Mouse (Mus musculus) neural tube, embryonic 14.5 days (tissue): Measurements from ENCODE around the gene Inppl1. TPM values are rescaled to one million over a fixed set of nuclear protein-coding genes. Genes with fewer than 3 reads are reported as not detected.

Experiments
- ATAC-seq: fragments of 200-750 bp; cut with Nextera tagmentation; 2 replicates; pipeline ENCODE4 v1.8.0; 2017; ENCODE audit warnings: low read depth, mild to moderate bottlenecking, moderate TSS enrichment, moderate library complexity
- H3K27ac ChIP-seq: fragments of 300-500 bp; sonication (generic); 2 replicates; pipeline ENCODE4 v1.5.1; 2014; ENCODE audit warnings: low read depth, mild to moderate bottlenecking, control low read depth, low read length, moderate library complexity, mixed read lengths
- H3K27me3 ChIP-seq: fragments of 300-500 bp; sonication (generic); 2 replicates; pipeline ENCODE4 v1.6.1; 2014; ENCODE audit warnings: low read length; ENCODE audit not compliant: control insufficient read depth, insufficient read depth
- H3K36me3 ChIP-seq: fragments of 300-500 bp; sonication (generic); 2 replicates; pipeline ENCODE4 v1.6.1; 2014; ENCODE audit warnings: low read length, mixed read lengths; ENCODE audit not compliant: control insufficient read depth, insufficient read depth
- H3K4me1 ChIP-seq: fragments of 300-500 bp; sonication (generic); 2 replicates; pipeline ENCODE4 v1.6.1; 2014; ENCODE audit warnings: low read length; ENCODE audit not compliant: control insufficient read depth, insufficient read depth
- H3K4me2 ChIP-seq: fragments of 300-500 bp; sonication (generic); 2 replicates; pipeline ENCODE4 v1.6.1; 2014; ENCODE audit warnings: mild to moderate bottlenecking, low read depth, low read length, control low read depth
- H3K4me3 ChIP-seq: fragments of 300-500 bp; sonication (generic); 2 replicates; pipeline ENCODE4 v1.5.1; 2014; ENCODE audit warnings: low read depth, low read length, control low read depth, mixed read lengths
- H3K9ac ChIP-seq: fragments of 300-500 bp; sonication (generic); replicated peaks from 2 replicates; pipeline ENCODE4 v1.6.1; 2014; ENCODE audit warnings: low read depth, mild to moderate bottlenecking, control low read depth, low read length, mixed read lengths
- H3K9me3 ChIP-seq: fragments of 300-500 bp; sonication (generic); 2 replicates; pipeline ENCODE4 v1.6.1; 2016; ENCODE audit warnings: low read length; ENCODE audit not compliant: control insufficient read depth
- WGBS: fragments of 180-500 bp; shearing (Covaris S2); extraction: QIAGEN DNeasy Blood & Tissue Kit; methylation state at CpG from one replicate; pipeline ENCODE4 v1.1.7; 2014; 5-methylcytosine and 5-hydroxymethylcytosine counted together
- polyA plus RNA-seq: library from polyadenylated mRNA; unstranded; fragments of >200 nt; fragmentation: Nextera tagmentation; extraction: Ambion mirVana; gene quantifications from 2 replicates; pipeline ENCODE4 v1.2.1, GENCODE M21; 2014

The Inppl1 gene
- polyA plus RNA-seq, 1 experiment from 2014 or later, result 6.6 TPM

DNA sequence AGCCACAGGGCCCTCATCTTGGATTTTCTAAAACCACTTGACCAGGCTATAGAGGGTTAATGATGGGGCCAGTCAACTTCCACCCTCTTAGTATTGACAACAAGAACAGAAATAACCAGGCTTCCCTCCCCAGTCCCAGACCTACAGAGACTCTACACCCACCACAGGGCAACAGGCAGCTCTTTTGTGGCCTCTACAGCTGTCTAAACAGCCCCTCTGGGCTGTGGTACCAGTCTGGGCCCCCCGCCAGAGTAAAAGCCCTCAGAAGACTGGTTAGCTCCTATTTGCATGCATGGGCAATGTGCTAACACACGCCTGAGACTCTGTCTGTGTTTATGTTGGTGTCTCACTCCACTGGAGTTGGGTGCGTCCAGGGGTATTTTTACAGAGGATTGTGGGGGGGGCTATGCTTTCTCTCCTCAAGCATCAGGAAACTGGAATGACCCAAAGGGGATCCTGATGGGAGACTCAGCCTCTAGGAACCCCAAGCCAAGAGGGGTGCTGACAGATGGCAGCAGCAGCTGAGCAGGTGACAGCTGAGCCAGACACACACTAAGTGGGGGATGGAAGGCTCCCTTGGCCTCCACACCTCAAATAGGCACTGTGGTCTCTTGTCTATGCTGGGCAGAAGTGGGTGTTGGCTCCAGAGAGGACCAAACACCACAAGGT lies 4.0 kb downstream of the Inppl1 start:
- no peak overlapping the region for H3K9ac ChIP-seq
- H3K4me3 ChIP-seq, result no peak overlapping the region
- no peak overlapping the region for H3K4me2 ChIP-seq
- H3K27ac ChIP-seq, result no peak overlapping the region
- 52% methylated on average over 3 of the region's 3 CpGs for WGBS
- H3K36me3 ChIP-seq, result no peaks in the 10 kb centered on the region
- H3K4me1 ChIP-seq, result peaks cover 21% of the 10 kb centered on the region
- peaks cover 3% of the 10 kb centered on the region; the same call in 1 of the 2 replicates for H3K27me3 ChIP-seq
- ATAC-seq, result peak; percentile 15; the same call in 1 of the 2 replicates
- no peaks in the 10 kb centered on the region for H3K9me3 ChIP-seq

DNA sequence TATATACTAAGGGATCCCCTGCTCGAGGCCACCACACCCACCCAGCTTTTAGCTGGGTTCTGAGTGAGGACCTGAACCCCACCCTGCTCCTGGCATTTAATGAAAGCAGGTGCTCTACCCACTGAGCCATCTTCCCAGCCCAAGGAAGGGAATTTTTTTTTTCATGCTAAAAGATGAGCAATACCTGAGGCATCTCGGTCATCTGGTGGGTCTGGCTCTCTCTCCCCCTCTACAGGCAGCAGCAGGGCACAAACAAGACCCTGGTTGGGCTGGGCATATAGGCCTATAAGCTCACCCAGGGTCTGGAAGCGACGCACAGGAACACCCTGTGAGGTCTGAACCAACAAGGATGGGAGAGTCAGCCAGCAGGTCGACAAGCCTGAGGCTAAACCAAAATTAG lies 4.7 kb downstream of the Inppl1 start:
- no peak for ATAC-seq
- no peak overlapping the region for H3K4me2 ChIP-seq
- no peak overlapping the region for H3K27ac ChIP-seq
- no peaks in the 10 kb centered on the region for H3K9me3 ChIP-seq
- H3K27me3 ChIP-seq, result peaks cover 3% of the 10 kb centered on the region; the same call in 1 of the 2 replicates
- no peak overlapping the region for H3K9ac ChIP-seq
- 68% methylated on average over 5 of the region's 5 CpGs for WGBS
- no peaks in the 10 kb centered on the region for H3K36me3 ChIP-seq
- H3K4me1 ChIP-seq, result peaks cover 21% of the 10 kb centered on the region
- H3K4me3 ChIP-seq, result no peak overlapping the region

DNA sequence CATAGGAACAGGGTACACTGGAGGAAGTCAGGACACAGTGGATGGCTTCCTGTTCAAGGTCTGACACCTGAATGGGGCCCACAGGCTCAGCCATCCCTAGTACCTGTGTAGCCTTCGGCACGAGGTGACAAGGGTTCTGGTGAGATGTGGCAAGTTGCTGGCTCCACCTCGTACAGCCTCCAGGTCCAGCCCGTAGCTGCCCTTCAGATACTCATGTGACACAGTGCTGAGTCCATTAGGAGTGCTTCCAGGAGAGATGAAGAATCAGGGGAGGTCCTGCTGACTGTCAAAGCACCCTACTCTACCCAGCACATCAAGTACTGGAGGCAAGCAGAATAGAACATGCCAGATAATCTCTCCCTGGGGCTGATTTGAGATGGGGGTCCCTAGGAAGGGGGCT lies 5.7 kb downstream of the Inppl1 start:
- Histone ChIP-seq H3K9me3 (no peaks in the 10 kb centered on the region), H3K9ac (no peak overlapping the region), H3K4me3 (no peak overlapping the region), H3K36me3 (peaks cover 3% of the 10 kb centered on the region; the same call in 1 of the 2 replicates), H3K27ac (no peak overlapping the region), H3K27me3 (peaks cover 3% of the 10 kb centered on the region; the same call in 1 of the 2 replicates), H3K4me2 (no peak overlapping the region), H3K4me1 (peaks cover 20% of the 10 kb centered on the region)
- ATAC-seq, result no peak
- WGBS, result 96% methylated on average over 4 of the region's 4 CpGs

GRCm38 (mm10) chr7:101831437-101831836 lies 6.6 kb downstream of the Inppl1 start:
- no peaks in the 10 kb centered on the region for H3K9me3 ChIP-seq
- H3K4me1 ChIP-seq, result peaks cover 12% of the 10 kb centered on the region
- H3K9ac ChIP-seq, result no peak overlapping the region
- no peak overlapping the region for H3K4me3 ChIP-seq
- H3K36me3 ChIP-seq, result peaks cover 3% of the 10 kb centered on the region; the same call in 1 of the 2 replicates
- H3K27me3 ChIP-seq, result no peaks in the 10 kb centered on the region
- no peak overlapping the region for H3K4me2 ChIP-seq
- ATAC-seq, result no peak
- H3K27ac ChIP-seq, result no peak overlapping the region
- 98% methylated on average over 8 of the region's 8 CpGs for WGBS

- 97% methylated on average over 3 of the region's 3 CpGs for WGBS
Measured at GRCm38 (mm10) chr7:101830373-101830772, 7.7 kb downstream of the Inppl1 start.

GRCm38 (mm10) chr7:101823758-101824630 lies 14.0 kb downstream of the Inppl1 start:
- WGBS, result 90% methylated on average over 18 of the region's 18 CpGs
- no peak overlapping the region for H3K4me3 ChIP-seq
- H3K36me3 ChIP-seq, result peaks cover 3% of the 10 kb centered on the region; the same call in 1 of the 2 replicates
- no peak overlapping the region for H3K4me2 ChIP-seq
- no peak for ATAC-seq
- no peak overlapping the region for H3K27ac ChIP-seq
- peaks cover 13% of the 10 kb centered on the region; the same call in 1 of the 2 replicates for H3K4me1 ChIP-seq
- no peak overlapping the region for H3K9ac ChIP-seq
- H3K27me3 ChIP-seq, result peaks cover 34% of the 10 kb centered on the region
- H3K9me3 ChIP-seq, result no peaks in the 10 kb centered on the region

More at GRCm38 (mm10) chr7:101830373-101830772, 7.7 kb downstream of the Inppl1 start:
- Histone ChIP-seq H3K27me3 (no peaks in the 10 kb centered on the region), H3K4me1 (peaks cover 10% of the 10 kb centered on the region; the same call in 1 of the 2 replicates), H3K9me3 (no peaks in the 10 kb centered on the region), H3K4me3 (no peak overlapping the region), H3K36me3 (peaks cover 3% of the 10 kb centered on the region; the same call in 1 of the 2 replicates), H3K4me2 (no peak overlapping the region), H3K27ac (no peak overlapping the region), H3K9ac (no peak overlapping the region)
- no peak for ATAC-seq

DNA sequence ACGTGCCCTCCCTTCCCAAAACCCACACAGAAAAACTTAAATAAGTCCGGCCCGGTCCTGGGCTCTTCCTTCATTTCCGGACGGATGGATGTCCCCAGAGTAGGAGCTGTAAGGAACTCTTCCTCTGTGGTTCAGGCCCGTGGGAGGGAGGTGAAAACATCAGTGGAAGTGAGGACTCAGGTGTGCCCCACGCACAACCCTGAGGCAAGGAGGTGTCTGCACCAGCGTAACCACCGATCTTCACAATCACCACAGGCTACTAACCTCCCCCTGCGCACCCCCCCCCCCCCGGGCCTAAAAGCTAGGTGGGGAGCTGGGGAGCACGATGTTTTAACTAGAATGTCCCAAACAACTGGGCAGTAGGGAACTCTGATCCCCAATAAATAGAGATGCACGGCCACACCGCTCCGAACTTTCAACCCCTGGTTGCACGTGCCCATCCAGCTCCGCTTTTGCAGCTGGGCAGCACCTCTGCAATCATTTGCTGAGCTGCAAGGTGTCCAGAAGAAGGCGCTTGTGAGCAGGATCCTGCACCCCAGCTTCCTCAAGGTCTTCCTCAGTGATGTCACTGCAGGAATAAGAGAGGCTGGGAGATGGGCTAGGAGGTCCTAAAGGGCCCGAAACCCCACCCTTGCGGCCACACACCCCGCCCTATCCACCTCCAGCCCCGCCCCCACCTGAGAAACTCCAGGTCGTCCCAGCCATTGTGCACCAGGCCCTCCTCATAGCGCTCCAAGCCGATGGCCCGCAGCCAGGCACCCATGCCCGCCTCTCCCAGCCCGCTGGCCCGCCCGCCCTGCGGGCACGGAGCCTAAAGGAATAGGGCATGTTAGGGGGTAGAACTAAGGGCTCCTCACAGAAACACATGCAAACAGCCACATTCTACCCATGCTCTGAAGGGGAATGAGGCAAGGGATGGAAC lies 14.9 kb downstream of the Inppl1 start:
- H3K27ac ChIP-seq, result no peak overlapping the region
- ATAC-seq, result peak; percentile 39; the same call in 1 of the 2 replicates
- H3K9ac ChIP-seq, result no peak overlapping the region
- peaks cover 42% of the 10 kb centered on the region for H3K27me3 ChIP-seq
- H3K36me3 ChIP-seq, result peaks cover 3% of the 10 kb centered on the region; the same call in 1 of the 2 replicates
- H3K4me3 ChIP-seq, result no peak overlapping the region
- H3K4me1 ChIP-seq, result peaks cover 13% of the 10 kb centered on the region; the same call in 1 of the 2 replicates
- WGBS, result 24% methylated on average over 32 of the region's 32 CpGs
- no peak overlapping the region for H3K4me2 ChIP-seq
- no peaks in the 10 kb centered on the region for H3K9me3 ChIP-seq
